Mouse (Mus musculus) limb, embryonic 14.5 days (tissue): ENCODE results near the gene Sorbs2. TPM values are rescaled to one million over a fixed set of nuclear protein-coding genes. Genes with fewer than 3 reads are reported as not detected.

Source experiments
- ATAC-seq: fragments of 200-750 bp; cut with Nextera tagmentation; 2 replicates; pipeline ENCODE4 v1.8.0; 2017; ENCODE audit warnings: low read depth, moderate number of reproducible peaks, moderate TSS enrichment; ENCODE audit not compliant: low FRiP score
- DNase-seq: peaks from one replicate; pipeline ENCODE4 v3.0.0-alpha.2; 2015; ENCODE audit warnings: low spot score
- H3K27ac ChIP-seq: fragments of 300-500 bp; sonication (generic); replicated peaks from 2 replicates; pipeline ENCODE4 v1.5.1; 2014; ENCODE audit warnings: low read depth, mild to moderate bottlenecking, low read length, moderate library complexity, mixed read lengths
- H3K27me3 ChIP-seq: fragments of 300-500 bp; sonication (generic); 2 replicates; pipeline ENCODE4 v1.6.1; 2014; ENCODE audit warnings: low read length, mixed read lengths; ENCODE audit not compliant: control insufficient read depth, insufficient read depth
- H3K36me3 ChIP-seq: fragments of 300-500 bp; sonication (generic); 2 replicates; pipeline ENCODE4 v1.6.1; 2014; ENCODE audit warnings: mild to moderate bottlenecking, low read length, moderate library complexity, mixed read lengths; ENCODE audit not compliant: control insufficient read depth, insufficient read depth
- H3K4me1 ChIP-seq: fragments of 300-500 bp; sonication (generic); 2 replicates; pipeline ENCODE4 v1.6.1; 2014; ENCODE audit warnings: antibody characterized with exemption, low read length, mixed read lengths; ENCODE audit not compliant: control insufficient read depth, insufficient read depth
- H3K4me2 ChIP-seq: fragments of 300-500 bp; sonication (generic); replicated peaks from 2 replicates; pipeline ENCODE4 v1.6.1; 2014; ENCODE audit warnings: low read depth, mild to moderate bottlenecking, low read length, moderate library complexity; ENCODE audit not compliant: severe bottlenecking
- H3K4me3 ChIP-seq: fragments of 300-500 bp; sonication (generic); replicated peaks from 2 replicates; pipeline ENCODE4 v1.5.1; 2014; ENCODE audit warnings: low read length
- H3K9ac ChIP-seq: fragments of 300-500 bp; sonication (generic); 2 replicates; pipeline ENCODE4 v1.6.1; 2014; ENCODE audit warnings: mild to moderate bottlenecking, low read depth, low read length, moderate library complexity; ENCODE audit not compliant: severe bottlenecking
- H3K9me3 ChIP-seq: fragments of 300-500 bp; sonication (generic); 2 replicates; pipeline ENCODE4 v1.6.1; 2016; ENCODE audit warnings: low read length; ENCODE audit not compliant: control insufficient read depth
- POLR2A ChIP-seq: fragments of 200-500 bp; IDR thresholded peaks from 2 replicates; pipeline ENCODE4 v1.8.0; 2012; ENCODE audit warnings: inconsistent platforms, mild to moderate bottlenecking, moderate library complexity, borderline replicate concordance; ENCODE audit not compliant: insufficient read depth, insufficient read length; ENCODE audit errors: extremely low read depth
- WGBS: fragments of 180-500 bp; shearing (Covaris S2); extraction: QIAGEN DNeasy Blood & Tissue Kit; methylation state at CpG from one replicate; pipeline ENCODE4 v1.1.7; 2014; 5-methylcytosine and 5-hydroxymethylcytosine counted together
- polyA plus RNA-seq, 2 experiments: library from polyadenylated mRNA; depleted of rRNA in 1 of 2; stranded (reverse) in 1 of 2; unstranded in 1 of 2; fragments of >200 nt; fragmentation: Nextera tagmentation in 1 of 2; extraction: Ambion mirVana in 1 of 2; gene quantifications; 2 replicates each; pipeline versions ENCODE4 v1.2.1 to v1.2.3; 2012 to 2014

Gene Sorbs2
- polyA plus RNA-seq, 2 experiments = 52.7 to 54.1 TPM

GRCm38 (mm10) chr8:45874945-45875626 lies 367.5 kb downstream of the Sorbs2 start:
- Histone ChIP-seq H3K36me3 (no peaks in the 10 kb centered on the region), H3K27ac (peak overlapping the region; percentile 23), H3K27me3 (no peaks in the 10 kb centered on the region), H3K4me2 (no peak overlapping the region), H3K9ac (no peak overlapping the region), H3K4me1 (peaks cover 12% of the 10 kb centered on the region), H3K4me3 (no peak overlapping the region), H3K9me3 (no peaks in the 10 kb centered on the region)
- DNase-seq (peak; percentile 76), ATAC-seq (no peak)
- WGBS = 41% methylated on average over 10 of the region's 10 CpGs
- no peak for TF ChIP-seq POLR2A

- no peaks in the 10 kb centered on the region for H3K9me3 ChIP-seq
- H3K9ac ChIP-seq = no peak overlapping the region
- no peak overlapping the region for H3K27ac ChIP-seq
- H3K4me1 ChIP-seq = peaks cover 10% of the 10 kb centered on the region
- DNase-seq (no peak), ATAC-seq (no peak)
- TF ChIP-seq POLR2A = no peak
- H3K36me3 ChIP-seq = no peaks in the 10 kb centered on the region
- H3K27me3 ChIP-seq = no peaks in the 10 kb centered on the region
- no peak overlapping the region for H3K4me3 ChIP-seq
- WGBS = 85% methylated on average over 5 of the region's 5 CpGs
- no peak overlapping the region for H3K4me2 ChIP-seq
Measured at GRCm38 (mm10) chr8:45876397-45876796, 368.8 kb downstream of the Sorbs2 start.

Other genes with a start within 250 kb of the Sorbs2 start
- 0.04 TPM in 1 of 2 replicates, not detected in the other for gene F11, start 245.8 kb upstream of the Sorbs2 start, polyA plus RNA-seq (2012; rRNA removed)
- not detected in 2 replicates for gene F11, start 245.8 kb upstream of the Sorbs2 start, polyA plus RNA-seq (2014; fragmentation: Nextera tagmentation; extraction: Ambion mirVana)
- 0.01 TPM in 2 replicates for gene Klkb1, start 212.9 kb upstream of the Sorbs2 start, polyA plus RNA-seq (2012; rRNA removed)
- gene Klkb1, start 212.9 kb upstream of the Sorbs2 start, polyA plus RNA-seq (2014; fragmentation: Nextera tagmentation; extraction: Ambion mirVana) = not detected in 2 replicates
- not detected in 2 replicates for gene Gm45753, start 199.3 kb upstream of the Sorbs2 start, polyA plus RNA-seq (2012; rRNA removed)
- not detected in 2 replicates for gene Gm45753, start 199.3 kb upstream of the Sorbs2 start, polyA plus RNA-seq (2014; fragmentation: Nextera tagmentation; extraction: Ambion mirVana)
- 1.1 and 1.4 TPM in 2 replicates for gene Cyp4v3, start 174.6 kb upstream of the Sorbs2 start, polyA plus RNA-seq (2012; rRNA removed)
- gene Cyp4v3, start 174.6 kb upstream of the Sorbs2 start, polyA plus RNA-seq (2014; fragmentation: Nextera tagmentation; extraction: Ambion mirVana) = 0.98 and 2.2 TPM in 2 replicates
- 11.8 and 12.9 TPM in 2 replicates for gene Fam149a, start 125.5 kb upstream of the Sorbs2 start, polyA plus RNA-seq (2012; rRNA removed)
- gene Fam149a, start 125.5 kb upstream of the Sorbs2 start, polyA plus RNA-seq (2014; fragmentation: Nextera tagmentation; extraction: Ambion mirVana) = 14.9 and 16.8 TPM in 2 replicates
- 0.81 and 1.4 TPM in 2 replicates for gene Tlr3, start 96.7 kb upstream of the Sorbs2 start, polyA plus RNA-seq (2012; rRNA removed)
- 1.5 and 2.5 TPM in 2 replicates for gene Tlr3, start 96.7 kb upstream of the Sorbs2 start, polyA plus RNA-seq (2014; fragmentation: Nextera tagmentation; extraction: Ambion mirVana)